Mouse (Mus musculus): Measurements from ENCODE around the gene Popdc2. TPM values are rescaled to one million over a fixed set of nuclear protein-coding genes. Genes with fewer than 3 reads are reported as not detected.
"Not testable (repeated sequence)": the region's sequence is repeated elsewhere in the genome, so short reads cannot be mapped to it uniquely, and the experiment has no call there.

The Popdc2 gene
- total RNA-seq (2022) = 10 to 100 TPM; 55.3 to 81.4 (median 68.5) TPM

DNA sequence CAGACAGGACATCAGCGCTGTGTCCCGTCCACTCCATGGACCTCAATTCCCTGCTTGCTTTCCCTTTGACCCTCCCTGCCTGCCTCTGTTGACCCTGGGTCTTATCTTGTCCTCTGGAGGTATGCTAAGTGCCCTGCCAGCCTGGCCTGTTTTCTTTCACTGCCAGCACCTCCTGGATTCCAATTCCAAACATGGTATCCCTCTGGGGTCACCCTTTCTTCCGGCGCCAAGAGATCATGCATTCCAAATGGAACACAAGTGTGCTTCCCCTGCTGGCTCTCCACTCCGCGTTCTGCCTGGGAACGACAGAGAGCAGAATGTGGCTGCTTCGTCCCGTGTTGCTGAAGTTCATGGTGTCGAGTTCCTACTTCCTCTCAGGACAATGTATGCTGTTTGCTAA, at the start of gene Popdc2:
TSS of gene Popdc2 (plus strand) at position 277 of the 400 bp plus-strand sequence.
- DNase-seq (ENCODE audit: low spot score in 2 of 2) = peak; percentile 59 to 60

GRCm38 (mm10) chr16:38318492-38318891, 43.5 kb upstream of the Popdc2 start:
- no peak for DNase-seq (ENCODE audit: low spot score in 2 of 2)

GRCm38 (mm10) chr16:38319087-38319486, 42.9 kb upstream of the Popdc2 start:
- DNase-seq (ENCODE audit: low spot score in 2 of 2) = no peak

GRCm38 (mm10) chr16:38321452-38321935, 40.5 kb upstream of the Popdc2 start:
- DNase-seq (ENCODE audit: low spot score in 2 of 2) = no peak

GRCm38 (mm10) chr16:38324311-38324710, 37.7 kb upstream of the Popdc2 start:
- DNase-seq (ENCODE audit: low spot score in 2 of 2) = no peak

- no peak for DNase-seq (ENCODE audit: low spot score in 2 of 2)
Observed at GRCm38 (mm10) chr16:38326778-38327397, 35.1 kb upstream of the Popdc2 start.

DNA sequence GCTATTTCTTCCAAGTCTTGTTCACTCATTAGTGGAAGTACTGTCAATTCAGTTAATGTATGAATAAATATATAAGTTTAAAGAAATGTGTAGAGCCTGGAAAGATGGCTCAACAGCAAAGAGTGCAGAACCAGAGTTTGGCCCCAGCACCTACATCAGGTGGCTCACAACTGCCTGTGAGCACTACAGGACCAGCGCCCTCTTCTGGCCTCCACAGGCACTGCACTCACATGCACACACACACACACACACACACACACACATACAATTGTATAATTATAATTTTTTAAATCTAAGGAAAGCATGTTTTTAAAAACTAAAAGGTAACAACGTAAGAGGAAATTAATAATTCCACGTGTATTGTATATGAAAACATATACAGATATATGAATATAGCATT, 32.7 kb upstream of the Popdc2 start:
- no peak for DNase-seq (ENCODE audit: low spot score in 2 of 2)

GRCm38 (mm10) chr16:38334431-38334830, 27.6 kb upstream of the Popdc2 start:
- no peak for DNase-seq (ENCODE audit: low spot score in 2 of 2)

GRCm38 (mm10) chr16:38338077-38338476, 23.9 kb upstream of the Popdc2 start:
- not testable (repeated sequence) for DNase-seq (ENCODE audit: low spot score in 2 of 2)

DNA sequence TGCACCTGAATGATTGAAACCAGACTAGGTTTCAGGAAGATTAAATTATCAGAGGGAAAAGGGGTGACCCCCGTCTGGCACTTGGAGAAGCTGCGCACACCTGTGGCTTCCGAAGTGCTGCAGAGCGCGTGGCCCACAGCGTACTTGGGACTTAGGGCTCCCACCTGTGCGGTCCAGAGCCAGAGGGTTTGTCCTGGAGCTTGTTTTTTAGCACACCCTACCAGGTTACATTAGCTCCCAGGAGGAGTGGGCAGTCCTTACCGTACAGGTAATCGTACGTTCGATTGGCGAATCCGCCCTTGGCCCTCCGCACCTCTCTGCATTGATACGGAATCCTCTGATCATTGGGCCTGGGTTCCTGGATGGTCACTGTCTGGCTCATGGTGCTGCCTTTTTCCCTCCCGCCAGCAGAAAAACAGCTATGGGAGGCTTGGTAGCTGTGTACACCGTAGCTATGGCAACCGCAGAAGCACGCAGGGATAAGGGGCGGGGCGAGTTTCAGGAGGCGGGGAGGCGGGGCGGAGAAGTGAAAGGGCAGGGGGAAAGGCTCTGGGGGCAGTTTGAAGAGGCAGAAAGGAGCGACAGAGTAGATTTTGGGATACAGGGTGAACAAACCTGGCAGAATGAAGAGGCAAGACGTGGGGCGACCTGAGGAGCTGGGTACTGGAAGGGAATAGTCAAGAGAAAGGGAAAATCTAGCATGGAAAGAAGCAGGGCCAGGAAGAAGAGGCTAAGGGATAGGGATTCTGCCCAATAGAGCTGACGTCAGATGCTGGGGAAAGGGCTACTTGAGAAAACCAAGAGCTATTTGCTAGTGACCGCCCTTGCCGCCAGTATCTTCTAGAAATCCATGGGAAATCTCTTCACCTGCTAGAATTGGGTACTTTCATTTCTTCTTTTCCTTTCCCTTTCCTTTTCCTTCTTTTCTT, 20.3 kb upstream of the Popdc2 start, which contains the start of gene Maats1:
TSS of gene Maats1 (minus strand) at position 748 of the 929 bp plus-strand sequence.
- DNase-seq (ENCODE audit: low spot score in 2 of 2) = peak; percentile 56 to 59

DNA sequence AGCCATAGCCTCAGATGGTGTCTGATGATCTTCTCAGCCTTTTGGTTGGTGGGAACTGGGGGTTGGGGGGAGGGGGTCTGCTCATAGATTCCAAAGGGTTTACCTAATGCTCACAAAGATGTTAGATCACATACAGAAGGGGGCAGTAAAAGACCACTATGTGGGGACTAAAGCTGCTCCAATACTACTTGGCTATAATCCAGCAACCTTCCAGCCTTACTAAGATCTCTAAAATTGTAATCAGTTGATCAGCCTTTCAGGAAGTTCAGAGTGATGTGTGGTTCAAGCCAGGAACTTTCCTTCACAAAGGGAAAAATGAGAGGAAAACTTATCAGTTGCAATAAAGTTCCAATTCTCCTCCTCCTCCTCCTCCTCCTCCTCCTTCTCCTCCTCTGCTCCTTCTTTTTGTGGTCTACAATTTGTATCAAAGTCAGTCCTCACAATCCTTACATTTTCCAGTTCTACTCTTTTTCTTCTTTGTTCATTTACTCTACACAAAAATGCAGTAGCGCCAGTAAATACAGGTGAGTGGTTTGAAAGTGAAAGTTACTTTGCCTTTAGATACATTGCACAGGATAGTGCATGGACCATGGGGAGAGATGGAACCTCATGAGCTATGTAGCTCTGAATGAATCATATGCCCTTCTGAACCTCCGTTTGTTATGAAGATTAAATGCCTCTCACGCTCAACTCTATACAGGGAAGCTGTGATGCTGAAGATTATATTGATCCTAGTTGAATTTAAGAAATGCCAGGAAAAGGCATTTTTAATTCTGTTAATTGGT, 16.9 kb upstream of the Popdc2 start:
- no peak for DNase-seq (ENCODE audit: low spot score in 2 of 2)

- peak; percentile 94 to 96 for DNase-seq (ENCODE audit: low spot score in 2 of 2)
Observed at GRCm38 (mm10) chr16:38346529-38347325, 15.3 kb upstream of the Popdc2 start, which contains the start of the genes Cox17 and Gm21987. TSS of gene Cox17 (plus strand) at chr16:38346991. TSS of gene Gm21987 (plus strand) at chr16:38347040.

DNA sequence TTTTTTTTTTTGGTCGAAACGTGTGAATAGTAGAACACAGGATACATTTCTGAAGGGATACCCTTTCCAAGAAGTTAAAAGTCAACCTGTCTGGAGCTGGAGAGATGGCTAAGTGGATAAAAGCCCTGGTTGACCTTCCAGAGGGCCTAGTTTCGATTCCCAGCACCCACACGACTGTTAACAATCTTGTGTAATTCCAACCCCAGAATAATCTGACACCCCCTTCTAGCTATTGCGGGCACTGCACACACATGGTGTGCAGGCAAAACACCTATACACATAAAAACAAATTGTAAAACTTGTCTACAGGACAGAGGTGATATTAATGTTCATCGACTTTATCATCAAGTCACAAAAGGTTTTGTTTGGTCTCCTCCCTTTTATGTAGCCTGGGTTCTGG, 14.4 kb upstream of the Popdc2 start:
- no peak for DNase-seq (ENCODE audit: low spot score in 2 of 2)

GRCm38 (mm10) chr16:38348217-38348761, 13.7 kb upstream of the Popdc2 start:
- no peak for DNase-seq (ENCODE audit: low spot score in 2 of 2)

DNA sequence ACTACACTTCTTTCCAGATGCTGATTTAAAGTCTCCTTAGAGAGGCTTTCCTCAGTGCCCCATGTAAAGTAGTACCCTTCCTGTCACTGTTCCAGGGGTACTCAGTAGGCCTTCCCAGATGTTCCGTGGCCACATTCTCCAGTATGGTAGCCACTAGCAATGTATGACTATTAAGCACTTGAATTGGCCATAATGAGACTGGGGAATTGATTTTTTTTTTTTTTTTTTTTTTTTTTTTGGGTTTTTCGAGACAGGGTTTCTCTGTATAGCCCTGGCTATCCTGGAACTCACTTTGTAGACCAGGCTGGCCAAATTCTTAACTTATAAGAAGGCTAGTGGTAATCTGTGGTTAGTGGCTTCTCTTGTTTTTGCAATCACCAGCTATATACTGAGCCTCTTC, 12.1 kb upstream of the Popdc2 start:
- DNase-seq (ENCODE audit: low spot score in 2 of 2) = no peak

DNA sequence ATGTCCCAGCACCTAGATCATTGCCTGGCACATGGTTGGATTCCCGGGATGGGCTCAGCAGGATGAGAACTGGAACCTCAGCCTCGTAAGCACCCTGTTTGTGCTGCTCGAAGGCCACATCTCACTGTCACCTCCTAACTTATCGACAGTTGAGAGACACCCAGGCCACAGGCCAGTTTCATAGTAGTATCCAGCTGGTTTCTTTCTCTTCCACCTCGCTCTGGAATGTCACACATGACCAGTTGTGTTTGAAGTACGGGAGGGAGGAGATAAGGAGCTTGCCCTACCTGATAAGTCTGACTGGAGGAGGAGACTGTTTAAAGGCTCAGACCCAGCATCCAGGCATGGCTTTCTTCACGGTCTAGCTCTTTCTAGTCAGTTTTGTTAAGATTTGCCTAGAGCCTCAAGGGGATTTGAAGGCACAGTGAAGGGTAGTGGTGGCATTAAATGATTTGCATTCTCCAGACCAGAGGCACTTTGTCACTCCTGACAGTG, 11.6 kb upstream of the Popdc2 start:
- no peak for DNase-seq (ENCODE audit: low spot score in 2 of 2)

DNA sequence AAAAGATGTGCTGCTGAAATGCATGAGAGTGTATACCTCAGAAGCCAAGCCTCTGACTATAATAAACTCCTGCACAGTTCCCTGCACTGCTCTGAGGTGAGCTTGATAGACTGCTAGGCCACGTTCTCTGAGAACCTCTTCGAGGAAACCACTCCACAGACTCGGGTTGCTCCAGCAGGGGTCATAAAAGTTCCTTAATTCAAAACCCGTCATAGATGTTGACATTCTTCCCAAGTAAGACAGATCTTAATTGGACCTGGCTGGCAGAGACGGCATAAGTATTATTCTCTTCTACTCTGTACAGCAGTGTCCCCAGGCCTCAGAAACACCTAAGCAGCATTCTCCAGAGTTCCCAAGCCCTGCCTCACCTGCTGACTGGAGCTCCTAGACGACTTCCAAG, 11.1 kb upstream of the Popdc2 start:
- no peak for DNase-seq (ENCODE audit: low spot score in 2 of 2)

DNA sequence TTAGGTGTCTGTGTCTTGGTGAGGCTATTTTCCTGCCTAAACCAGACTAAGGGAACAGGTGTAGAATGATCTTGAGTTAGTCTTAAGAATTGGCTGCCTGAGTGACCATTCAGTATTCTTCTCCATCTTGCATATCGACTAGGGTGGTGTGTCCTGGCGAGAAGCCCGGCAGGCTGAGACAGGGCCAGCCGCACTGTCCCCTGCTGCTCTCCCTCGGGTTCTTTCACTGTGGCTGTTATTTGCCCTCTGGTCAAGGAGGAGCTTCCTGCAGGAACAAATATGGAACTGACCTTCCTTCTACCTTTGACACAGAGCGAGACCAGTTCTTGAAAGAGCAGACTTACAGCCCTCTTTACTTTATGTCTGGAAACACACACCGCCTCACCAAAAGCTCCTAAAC, 10.0 kb upstream of the Popdc2 start:
- no peak for DNase-seq (ENCODE audit: low spot score in 2 of 2)

- no peak for DNase-seq (ENCODE audit: low spot score in 2 of 2)
Observed at GRCm38 (mm10) chr16:38352851-38353250, 9.2 kb upstream of the Popdc2 start.

DNA sequence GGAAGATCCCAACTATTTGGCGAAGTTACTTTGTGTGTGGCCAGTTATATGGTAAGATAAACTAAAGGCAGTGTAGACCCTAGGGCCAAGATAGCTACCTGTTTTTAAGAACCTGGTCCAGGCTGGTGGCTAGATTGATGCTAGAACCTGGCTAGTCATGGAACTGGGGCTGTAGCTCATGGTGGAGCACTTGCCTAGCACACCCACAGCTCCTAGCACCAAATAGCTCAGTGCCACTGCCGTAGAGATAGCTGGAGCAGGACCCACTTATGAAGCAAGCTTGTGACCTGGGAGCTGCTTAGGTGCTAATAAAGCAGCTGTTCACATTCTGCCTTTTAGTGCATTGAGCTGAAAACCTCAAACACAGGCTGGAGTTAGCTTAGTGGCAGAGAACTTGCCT, 8.4 kb upstream of the Popdc2 start:
- DNase-seq (ENCODE audit: low spot score in 2 of 2) = no peak
